Comparison of ENCODE assay signal across 19 mouse cellular contexts in genomic region chr19:38011379-38011778, GRCm38 (mm10). TPM values are rescaled to one million over a fixed set of nuclear protein-coding genes. Genes with fewer than 3 reads are reported as not detected.
DNase-seq lines count a peak whose midpoint lies in the region; ATAC-seq lines count a peak whose summit lies in the region.
"Had no signal": no experiment of that assay in that cellular context is flagged by ENCODE, and none has a peak within 500 bp of the region (broad histone marks: within the 10 kb centered on the region; RNA-seq: fewer than 3 reads in every experiment).

No protein-coding gene starts in this region.

- intact Hi-C loops in gastrocnemius, postnatal 14 days (cut with DNase I; ENCODE audit: low total_unique reads), result no loop called here

- DNase-seq in 416B (ENCODE audit: low read depth) (peak; percentile 15), NIH3T3 (ENCODE audit: low read depth) (peak; percentile 62)
- DNase-seq in fibroblast of lung, adult 2 months (ENCODE audit: low read depth), result peak; percentile 49
- no peak for DNase-seq in frontal cortex, postnatal 25 days (ENCODE audit: low spot score in 2 of 2)
- no peak for DNase-seq in gastrocnemius, postnatal 14 days
- DNase-seq: adrenal gland, postnatal 25 days; cerebellum, adult 11 months; cerebellum, adult 8-10 months; cerebellum, postnatal 14 days; embryo, embryonic 11 days; gastrocnemius, postnatal 10 days; heart, postnatal 36 days had no signal

- peak; percentile 67 for ATAC-seq in megakaryocyte progenitor cell, adult 5-6 weeks (replicated peaks; ENCODE audit: poor library complexity)
- ATAC-seq in erythroblast, adult 5-6 weeks (replicated peaks; ENCODE audit: low FRiP score, poor library complexity, severe bottlenecking), result no peak
- ATAC-seq: activated CD4-positive, CD25-positive, alpha-beta regulatory T cell, adult 4 months; forebrain, embryonic 13.5 days; inflammation-experienced regulatory T-cells, adult 6 months; intestine, postnatal 0 days; Patski had no signal

RNA-seq across cellular contexts. Expression of gene Myof, which starts 32.0 kb away (rescaled TPM):
- total RNA-seq in megakaryocyte progenitor cell, adult 5-6 weeks (2015), result 3.1 and 3.5 TPM in 2 replicates
- 0.71 and 1.6 TPM in 2 replicates for total RNA-seq in megakaryocyte progenitor cell, adult 5-6 weeks (2017)
- total RNA-seq in gastrocnemius, postnatal 14 days (2021), result 1 to 10 TPM; 8.5 to 8.9 TPM
- 0.96 and 7.7 TPM in 2 replicates for total RNA-seq in erythroblast, adult 5-6 weeks (2015; ENCODE audit: low replicate concordance)
- 0.70 and 1.5 TPM in 2 replicates for total RNA-seq in erythroblast, adult 5-6 weeks (2017; ENCODE audit: low replicate concordance)

RNA-seq across cellular contexts. Expression of gene Cep55, which starts 43.4 kb away (rescaled TPM):
- total RNA-seq in megakaryocyte progenitor cell, adult 5-6 weeks (2015), result 46.9 and 58.5 TPM in 2 replicates
- total RNA-seq in megakaryocyte progenitor cell, adult 5-6 weeks (2017), result 52.4 and 56.9 TPM in 2 replicates
- 1 to 10 TPM; 1.8 to 1.9 TPM for total RNA-seq in gastrocnemius, postnatal 14 days (2021)
- 13.6 and 16.5 TPM in 2 replicates for total RNA-seq in erythroblast, adult 5-6 weeks (2015; ENCODE audit: low replicate concordance)
- total RNA-seq in erythroblast, adult 5-6 weeks (2017; ENCODE audit: low replicate concordance), result 6.8 and 17.1 TPM in 2 replicates

Comparison
In these comparisons a context has a peak if more than half of its experiments do, and no peak if none do; other contexts are left out.
1. DNase-seq: peak in 416B (single experiment), NIH3T3 (single experiment) and fibroblast of lung, adult 2 months (single experiment); none in frontal cortex, postnatal 25 days (0 of 2) and gastrocnemius, postnatal 14 days (single experiment).